Mouse (Mus musculus): ENCODE data around the gene Ccdc24.

Gene Ccdc24

GRCm38 (mm10) chr4:117872471-117872886, at the start of gene Ccdc24:
Ccdc24 (minus strand) TSS chr4:117872557.
- no peak for DNase-seq (ENCODE audit: low spot score in 2 of 2)

GRCm38 (mm10) chr4:117921358-117921757, 49.0 kb upstream of the Ccdc24 start:
- no peak for DNase-seq (ENCODE audit: low spot score in 2 of 2)

- DNase-seq (ENCODE audit: low spot score in 2 of 2), result no peak
Measured at GRCm38 (mm10) chr4:117918762-117919161, 46.4 kb upstream of the Ccdc24 start.

GRCm38 (mm10) chr4:117918261-117918660, 45.9 kb upstream of the Ccdc24 start:
- DNase-seq (ENCODE audit: low spot score in 2 of 2), result no peak

- no peak for DNase-seq (ENCODE audit: low spot score in 2 of 2)
Measured at GRCm38 (mm10) chr4:117917847-117918246, 45.5 kb upstream of the Ccdc24 start.

- DNase-seq (ENCODE audit: low spot score in 2 of 2), result no peak
Measured at GRCm38 (mm10) chr4:117917402-117917801, 45.0 kb upstream of the Ccdc24 start.

GRCm38 (mm10) chr4:117916386-117916785, 44.0 kb upstream of the Ccdc24 start:
- DNase-seq (ENCODE audit: low spot score in 2 of 2), result no peak

GRCm38 (mm10) chr4:117915489-117916105, 43.2 kb upstream of the Ccdc24 start:
- no peak for DNase-seq (ENCODE audit: low spot score in 2 of 2)

GRCm38 (mm10) chr4:117914591-117915442, 42.5 kb upstream of the Ccdc24 start, which contains the start of gene Ipo13:
Ipo13 (minus strand) TSS chr4:117914999.
- DNase-seq (ENCODE audit: low spot score in 2 of 2), result peak; percentile 90 to 95

- DNase-seq (ENCODE audit: low spot score in 2 of 2), result no peak
Measured at GRCm38 (mm10) chr4:117914031-117914430, 41.7 kb upstream of the Ccdc24 start.

- DNase-seq (ENCODE audit: low spot score in 2 of 2), result no peak
Measured at GRCm38 (mm10) chr4:117913421-117913820, 41.1 kb upstream of the Ccdc24 start.

- DNase-seq (ENCODE audit: low spot score in 2 of 2), result no peak
Measured at GRCm38 (mm10) chr4:117912685-117913273, 40.4 kb upstream of the Ccdc24 start.

GRCm38 (mm10) chr4:117912131-117912561, 39.8 kb upstream of the Ccdc24 start:
- no peak for DNase-seq (ENCODE audit: low spot score in 2 of 2)

- no peak for DNase-seq (ENCODE audit: low spot score in 2 of 2)
Measured at GRCm38 (mm10) chr4:117908834-117909453, 36.6 kb upstream of the Ccdc24 start.

GRCm38 (mm10) chr4:117906196-117906595, 33.8 kb upstream of the Ccdc24 start:
- no peak for DNase-seq (ENCODE audit: low spot score in 2 of 2)

- no peak for DNase-seq (ENCODE audit: low spot score in 2 of 2)
Measured at GRCm38 (mm10) chr4:117904761-117905160, 32.4 kb upstream of the Ccdc24 start.

- no peak for DNase-seq (ENCODE audit: low spot score in 2 of 2)
Measured at GRCm38 (mm10) chr4:117904094-117904493, 31.7 kb upstream of the Ccdc24 start.

GRCm38 (mm10) chr4:117898111-117898510, 25.8 kb upstream of the Ccdc24 start:
- no peak for DNase-seq (ENCODE audit: low spot score in 2 of 2)

GRCm38 (mm10) chr4:117896031-117896430, 23.7 kb upstream of the Ccdc24 start:
- no peak for DNase-seq (ENCODE audit: low spot score in 2 of 2)

- no peak for DNase-seq (ENCODE audit: low spot score in 2 of 2)
Measured at GRCm38 (mm10) chr4:117895339-117895738, 23.0 kb upstream of the Ccdc24 start.

GRCm38 (mm10) chr4:117894601-117895000, 22.2 kb upstream of the Ccdc24 start:
- DNase-seq (ENCODE audit: low spot score in 2 of 2), result no peak

GRCm38 (mm10) chr4:117893376-117893775, 21.0 kb upstream of the Ccdc24 start:
- DNase-seq (ENCODE audit: low spot score in 2 of 2), result peak in 1 of 2 experiments; percentile 49

All from urinary bladder, postnatal 36 days (tissue).